Mouse (Mus musculus) spleen, adult 12 weeks (tissue): ENCODE data around the gene Rpl18a.
"Not testable (repeated sequence)": the region's sequence is repeated elsewhere in the genome, so short reads cannot be mapped to it uniquely, and the experiment has no call there.

Experiments
- DNase-seq: peaks from one replicate; pipeline ENCODE4 v3.0.0; 2022; ENCODE audit warnings: low spot score

Gene Rpl18a

GRCm38 (mm10) chr8:70903112-70903511, 5.9 kb upstream of the Rpl18a start:
- DNase-seq, result no peak

DNA sequence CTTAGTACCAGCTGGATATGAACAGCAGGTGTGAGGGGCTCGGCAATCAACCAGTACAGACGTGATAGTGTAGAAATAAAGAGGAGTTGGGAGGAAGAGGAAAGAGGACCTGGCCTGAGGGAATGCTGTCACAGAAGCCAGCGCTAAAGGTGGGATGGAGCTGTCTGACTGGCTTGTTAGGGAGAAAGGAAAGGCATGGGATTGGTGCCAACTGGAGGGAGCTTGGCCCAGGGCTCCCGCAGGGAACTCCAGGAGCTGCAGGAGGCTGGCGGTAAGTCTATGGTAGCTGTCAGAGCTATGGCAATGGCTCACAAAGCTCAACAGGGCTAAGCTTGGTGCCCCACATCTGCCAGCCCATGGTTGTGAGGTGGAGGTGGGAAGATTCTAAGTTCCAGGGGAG, 5.0 kb upstream of the Rpl18a start:
- DNase-seq, result no peak

DNA sequence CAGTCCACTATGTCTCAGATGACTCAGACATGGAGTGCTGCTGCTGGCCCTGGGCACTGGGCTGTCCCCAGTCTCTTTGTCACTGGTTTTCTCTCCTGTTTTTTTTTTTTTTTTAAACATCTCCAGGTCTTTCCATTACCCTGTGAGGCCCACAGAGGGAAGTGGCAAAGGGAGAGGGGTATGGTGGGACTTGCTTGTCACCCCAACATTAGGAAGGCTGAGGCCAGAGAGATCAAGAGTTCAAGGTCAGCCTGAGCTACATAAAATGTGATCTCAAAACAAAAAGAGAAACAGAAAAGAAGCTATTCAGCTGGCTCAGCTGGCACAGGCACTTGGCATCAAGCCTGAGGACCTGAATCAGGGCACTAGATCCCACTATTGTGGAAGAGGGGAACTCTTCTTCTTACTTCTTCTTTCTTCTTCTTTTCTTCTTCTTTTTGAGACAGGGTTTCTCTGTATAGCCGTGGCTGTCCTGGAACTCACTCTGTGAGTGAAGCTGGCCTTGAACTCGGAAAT, 3.7 kb upstream of the Rpl18a start:
- no peak for DNase-seq

GRCm38 (mm10) chr8:70899226-70899625, 2.0 kb upstream of the Rpl18a start:
- DNase-seq, result no peak

- DNase-seq, result no peak
Observed at GRCm38 (mm10) chr8:70898661-70899198, 1.5 kb upstream of the Rpl18a start.

GRCm38 (mm10) chr8:70897681-70898413, 635 bp upstream of the Rpl18a start:
- peak; percentile 81 for DNase-seq

DNA sequence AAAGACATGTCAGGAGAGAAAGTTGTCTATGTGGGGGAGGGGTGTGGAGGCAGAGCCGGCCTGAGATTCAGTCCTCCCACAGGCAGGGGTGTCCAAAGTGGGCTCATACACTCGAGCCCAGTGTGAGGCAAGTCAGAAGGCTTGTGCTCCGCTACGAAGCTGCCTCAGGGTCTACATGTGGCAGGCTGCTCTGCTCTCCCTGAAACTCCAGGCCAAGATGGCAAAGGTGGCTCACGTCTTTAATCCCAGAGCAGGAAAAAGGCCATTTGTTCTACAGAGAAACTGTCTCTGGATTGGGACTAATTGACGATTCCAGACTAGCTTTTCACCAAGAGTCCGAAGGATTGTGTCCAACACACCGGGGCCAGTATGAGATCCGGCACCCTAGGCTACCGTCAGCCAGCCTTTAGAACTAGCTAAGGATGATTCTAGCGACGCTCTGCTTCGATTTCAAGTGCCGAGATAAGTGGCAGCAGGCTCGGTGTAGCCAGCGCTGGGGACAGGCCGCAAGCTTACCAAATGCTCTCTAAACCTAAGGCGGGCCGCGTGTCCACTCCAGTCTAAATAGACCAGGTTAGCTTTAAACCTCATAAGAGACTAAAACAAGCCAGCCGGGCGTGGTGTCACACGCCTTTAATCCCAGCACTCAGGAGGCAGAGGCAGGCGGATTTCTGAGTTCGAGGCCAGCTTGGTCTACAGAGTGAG, 744 bp downstream of the Rpl18a start:
- DNase-seq, result no peak

DNA sequence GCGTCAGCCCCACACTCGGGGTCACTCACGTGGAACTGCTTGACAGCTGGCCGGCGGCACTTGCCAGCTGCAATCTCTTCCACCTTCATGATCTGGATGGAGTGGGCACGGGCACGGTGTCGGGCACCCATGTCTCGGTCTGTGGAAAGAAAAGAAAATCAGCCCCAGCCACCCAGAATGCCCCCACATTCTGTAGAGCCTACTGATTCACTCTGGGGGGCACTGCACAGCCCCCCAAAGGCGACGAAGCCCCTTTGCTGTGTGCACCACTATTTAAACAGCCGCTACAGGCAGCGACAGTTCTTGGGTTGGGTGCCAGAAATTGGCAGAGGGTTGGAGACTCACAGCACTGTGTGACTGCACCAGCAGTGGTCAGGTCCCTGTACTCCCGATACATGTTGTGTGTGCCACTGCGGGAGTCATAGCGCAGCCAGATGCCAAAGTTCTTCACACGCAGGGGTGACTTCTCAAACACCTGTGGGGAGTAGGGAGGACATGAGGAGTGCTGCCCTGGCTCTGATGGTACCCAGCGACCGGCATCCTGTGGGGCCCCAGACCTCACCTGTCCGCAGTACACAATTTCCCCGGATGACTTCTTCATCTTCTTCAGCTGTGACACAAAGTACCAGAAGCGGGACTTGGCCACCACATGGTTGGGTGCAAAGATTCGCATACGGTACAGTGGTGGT, 1.5 kb downstream of the Rpl18a start:
- DNase-seq, result not testable (repeated sequence)

- no peak for DNase-seq
Observed at GRCm38 (mm10) chr8:70894771-70895545, 2.3 kb downstream of the Rpl18a start.

- no peak for DNase-seq
Observed at GRCm38 (mm10) chr8:70894385-70894720, 2.9 kb downstream of the Rpl18a start.

- DNase-seq, result peak; percentile 69
Observed at GRCm38 (mm10) chr8:70893656-70894384, 3.4 kb downstream of the Rpl18a start.

DNA sequence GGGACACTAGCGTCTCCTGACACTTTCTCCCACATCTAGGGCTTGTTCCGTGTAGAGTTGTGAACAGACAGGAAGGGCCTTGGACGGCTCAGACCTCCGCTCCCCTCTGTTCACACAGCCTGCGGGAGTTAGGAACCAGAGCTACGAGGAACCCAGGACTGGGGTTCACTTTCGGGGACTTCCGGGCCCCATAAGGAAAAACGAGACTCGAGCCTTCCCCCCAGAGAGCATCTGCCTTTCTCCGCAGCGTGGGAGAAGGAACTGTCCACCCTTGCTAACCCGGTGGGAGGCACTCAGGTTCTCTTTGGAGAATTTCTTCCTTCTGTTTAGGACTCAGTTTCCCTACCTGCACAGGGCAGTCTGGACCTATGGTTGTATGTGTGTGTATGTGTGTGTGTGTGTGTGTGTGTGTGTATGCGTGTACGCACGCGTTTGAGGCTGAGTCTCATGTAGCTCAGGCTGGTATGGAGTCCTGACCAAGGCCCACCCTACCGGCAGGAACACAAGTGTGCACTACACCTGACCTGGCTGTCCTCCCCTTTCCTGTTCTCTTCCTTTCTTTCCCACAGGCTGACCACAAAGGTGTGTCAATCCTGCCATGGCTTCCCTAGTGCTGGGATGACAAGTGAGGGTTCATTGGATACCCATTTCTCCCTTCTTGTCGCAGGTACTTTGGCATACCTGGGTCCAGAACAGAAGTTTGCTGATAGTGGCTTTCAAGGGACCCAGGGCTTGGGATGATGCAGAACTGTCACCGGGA, 4.1 kb downstream of the Rpl18a start:
- DNase-seq, result no peak

- DNase-seq, result no peak
Observed at GRCm38 (mm10) chr8:70892022-70892895, 5.0 kb downstream of the Rpl18a start, which contains the start of gene Slc5a5. Gene Slc5a5, minus strand, starts transcription at chr8:70892757.

GRCm38 (mm10) chr8:70891356-70891755, 5.9 kb downstream of the Rpl18a start:
- no peak for DNase-seq

DNA sequence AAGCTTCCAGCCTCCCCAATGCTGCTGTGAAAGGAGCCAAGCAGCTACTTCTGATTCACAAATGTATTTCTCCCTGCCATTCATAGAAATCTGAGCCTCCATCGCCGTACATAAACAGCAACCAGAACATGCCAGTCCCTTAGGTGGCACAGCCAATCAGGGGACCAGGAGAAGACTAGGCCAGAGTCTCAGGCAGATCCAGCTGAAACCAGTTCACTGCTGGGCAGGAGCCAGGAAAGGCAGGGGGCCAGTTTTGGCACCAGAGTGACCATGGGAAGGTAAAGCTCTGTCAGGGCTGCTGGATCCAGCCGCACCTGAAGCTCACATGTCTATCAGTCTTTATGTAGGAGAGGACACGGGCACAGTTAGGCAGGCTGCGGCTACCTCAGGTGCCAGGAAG, 6.6 kb downstream of the Rpl18a start:
- DNase-seq, result no peak

GRCm38 (mm10) chr8:70887669-70888068, 9.5 kb downstream of the Rpl18a start:
- no peak for DNase-seq

DNA sequence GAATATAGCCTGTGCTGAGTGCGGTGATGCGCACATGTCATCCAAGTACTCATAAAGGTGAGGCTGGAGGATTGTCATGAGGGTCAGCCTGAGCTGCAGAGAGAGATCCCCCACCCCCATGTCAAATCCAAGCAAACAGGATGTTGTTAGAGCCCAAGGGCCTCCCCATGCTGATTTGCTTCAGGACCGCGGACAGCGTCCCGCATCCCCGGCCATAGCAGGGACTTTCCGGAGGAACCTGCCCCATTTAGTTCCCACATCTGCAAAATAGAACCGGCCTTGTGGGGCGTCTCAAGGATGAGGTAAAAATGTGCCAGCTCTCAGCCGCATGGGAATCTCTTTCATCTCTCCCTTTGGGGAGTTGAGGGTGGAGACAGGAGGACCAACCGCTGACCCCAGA, 11.6 kb downstream of the Rpl18a start:
- DNase-seq, result no peak

DNA sequence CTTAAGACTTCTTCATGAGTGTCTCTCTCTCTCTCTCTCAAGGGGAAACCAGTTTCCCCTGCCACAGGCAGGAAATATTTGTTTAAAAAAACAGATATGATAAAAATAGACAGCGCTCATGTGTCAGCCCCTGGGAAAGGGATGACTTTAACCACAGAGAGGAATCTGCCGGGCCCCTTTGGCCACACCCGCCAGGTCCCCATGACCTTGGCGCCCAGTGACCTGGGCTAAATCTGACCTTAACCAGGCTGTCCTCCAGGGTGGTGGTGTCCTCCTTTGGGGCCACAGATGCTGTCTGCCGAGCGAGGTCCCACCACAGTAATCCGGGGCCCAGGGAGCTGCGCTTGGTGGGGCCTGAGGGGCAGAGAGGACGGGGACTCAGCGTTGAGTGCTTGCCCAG, 12.5 kb downstream of the Rpl18a start:
- DNase-seq, result no peak

DNA sequence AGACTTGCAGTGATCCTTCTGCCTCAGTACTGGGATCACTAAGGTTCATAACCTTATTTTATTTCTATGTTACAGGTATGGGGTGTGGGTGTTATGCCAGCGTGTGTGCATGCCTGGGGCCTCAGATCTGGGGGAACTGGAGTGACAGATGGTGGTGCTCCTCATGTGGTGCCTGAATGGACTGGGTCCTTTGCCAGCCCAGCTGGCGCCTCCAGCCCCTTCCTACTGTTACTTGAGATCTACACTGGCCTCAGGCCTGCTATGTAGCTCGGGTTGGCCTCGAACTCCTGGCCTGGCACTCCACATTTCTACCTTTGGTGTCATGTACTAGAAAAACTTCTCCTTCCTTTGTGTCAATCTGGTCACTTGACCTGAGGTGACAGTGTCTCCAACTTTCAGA, 13.0 kb downstream of the Rpl18a start:
- no peak for DNase-seq
